Mouse (Mus musculus): ENCODE measurements at regions not wholly inside any gene's neighbourhood (a gene's known extent, or its start where the extent isn't known, plus 50 kb on each side); places are given as distances from the start of the nearest gene placed in this dataset.

GRCm38 (mm10) chr13:5229476-5229875 is 620.5 kb upstream of the Akr1e1 start:
- DNase-seq = no peak

GRCm38 (mm10) chr13:5234232-5234631 is 625.3 kb upstream of the Akr1e1 start:
- DNase-seq = no peak

- no peak for DNase-seq
Measured at GRCm38 (mm10) chr13:5235391-5235790, 625.9 kb upstream of the Klf6 start.

GRCm38 (mm10) chr13:5240541-5240940 is 620.7 kb upstream of the Klf6 start:
- no peak for DNase-seq

- DNase-seq = no peak
Measured at GRCm38 (mm10) chr13:5242782-5243181, 618.5 kb upstream of the Klf6 start.

GRCm38 (mm10) chr13:5248671-5249391 is 612.5 kb upstream of the Klf6 start:
- DNase-seq = peak in 1 of 2 experiments; percentile 11

GRCm38 (mm10) chr13:5257891-5258660 is 603.2 kb upstream of the Klf6 start:
- DNase-seq = peak; percentile 70 to 74

GRCm38 (mm10) chr13:5259760-5260159 is 601.5 kb upstream of the Klf6 start:
- no peak for DNase-seq

GRCm38 (mm10) chr13:5272506-5273192 is 588.6 kb upstream of the Klf6 start:
- DNase-seq = no peak

GRCm38 (mm10) chr13:5276564-5276963 is 584.7 kb upstream of the Klf6 start:
- DNase-seq = no peak

GRCm38 (mm10) chr13:5289753-5290449 is 571.4 kb upstream of the Klf6 start:
- no peak for DNase-seq

- no peak for DNase-seq
Measured at GRCm38 (mm10) chr13:5302141-5302540, 559.1 kb upstream of the Klf6 start.

GRCm38 (mm10) chr13:5306688-5307087 is 554.6 kb upstream of the Klf6 start:
- DNase-seq = no peak

GRCm38 (mm10) chr13:5313297-5313696 is 548.0 kb upstream of the Klf6 start:
- DNase-seq = peak; percentile 45 to 71

- DNase-seq = no peak
Measured at GRCm38 (mm10) chr13:5315011-5315410, 546.3 kb upstream of the Klf6 start.

GRCm38 (mm10) chr13:5317941-5318856 is 543.1 kb upstream of the Klf6 start:
- DNase-seq = no peak

- no peak for DNase-seq
Measured at GRCm38 (mm10) chr13:5345712-5346111, 515.6 kb upstream of the Klf6 start.

GRCm38 (mm10) chr13:5347503-5348469 is 513.5 kb upstream of the Klf6 start:
- no peak for DNase-seq

- DNase-seq = no peak
Measured at GRCm38 (mm10) chr13:5367058-5367797, 494.1 kb upstream of the Klf6 start.

- DNase-seq = no peak
Measured at GRCm38 (mm10) chr13:5370007-5370406, 491.3 kb upstream of the Klf6 start.

All from cerebellum, postnatal 10 days (tissue).